Mouse (Mus musculus) MEL-GATA-1-ER (cell line): ENCODE results near the gene Gm20843.
"Not testable (repeated sequence)": the region's sequence is repeated elsewhere in the genome, so short reads cannot be mapped to it uniquely, and the experiment has no call there.

Experiments
- DNase-seq: peaks from one replicate; pipeline ENCODE4 v3.0.0-alpha.2; 2012; ENCODE audit warnings: low read depth; ENCODE audit errors: extremely low read depth

The Gm20843 gene

DNA sequence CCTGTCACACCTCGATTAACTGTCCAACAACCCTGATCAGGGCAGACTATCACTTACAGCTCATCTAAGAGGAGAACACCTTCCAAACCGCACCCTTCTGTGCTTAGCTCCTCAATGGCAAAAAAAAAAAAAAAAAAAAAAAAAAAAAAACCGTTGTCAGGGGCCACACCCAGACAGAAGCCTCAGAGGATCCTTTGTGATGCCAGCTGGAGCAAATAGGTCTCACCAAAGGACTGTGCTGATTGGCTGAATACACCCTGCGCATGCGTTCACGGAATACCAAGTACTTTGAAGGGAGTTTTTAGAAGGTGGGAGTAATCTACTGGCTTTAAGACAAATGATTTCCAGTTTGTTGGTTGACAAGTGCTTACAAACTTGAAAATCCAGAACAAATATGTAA is at the start of gene Gm20843:
TSS of gene Gm20843 (minus strand) at position 101 of the 400 bp plus-strand sequence.
- DNase-seq = not testable (repeated sequence)
